Comparison of ENCODE assay signal across 26 mouse cellular contexts in genomic region chr8:124872690-124873089, GRCm38 (mm10). TPM values are rescaled to one million over a fixed set of nuclear protein-coding genes. Genes with fewer than 3 reads are reported as not detected.
DNase-seq lines count a peak whose midpoint lies in the region; ATAC-seq lines count a peak whose summit lies in the region.
"Had no signal": no experiment of that assay in that cellular context is flagged by ENCODE, and none has a peak within 500 bp of the region (broad histone marks: within the 10 kb centered on the region; RNA-seq: fewer than 3 reads in every experiment).

No protein-coding gene starts in this region.

- no peaks in the 10 kb centered on the region for H3K9me3 ChIP-seq in heart, embryonic 11.5 days (replicated peaks; ENCODE audit: control insufficient read depth, low read length)
- no peaks in the 10 kb centered on the region for H3K9me3 ChIP-seq in stomach, embryonic 16.5 days (replicated peaks; ENCODE audit: control insufficient read depth, low read length)
- H3K9me3 ChIP-seq: embryonic facial prominence, embryonic 12.5 days; liver, embryonic 13.5 days; lung, embryonic 15.5 days; megakaryocyte, embryonic 14.5 days; midbrain, embryonic 13.5 days had no signal

- peaks cover 26% of the 10 kb centered on the region for H3K36me3 ChIP-seq in heart, embryonic 11.5 days (ENCODE audit: control insufficient read depth, insufficient read depth, low read length)
- H3K36me3 ChIP-seq in stomach, embryonic 16.5 days (ENCODE audit: control insufficient read depth, insufficient read depth, low read length) = peaks cover 28% of the 10 kb centered on the region

- H3K4me1 ChIP-seq in heart, embryonic 11.5 days (ENCODE audit: control insufficient read depth, insufficient read depth, low read length) = peaks cover 17% of the 10 kb centered on the region
- H3K4me1 ChIP-seq in stomach, embryonic 16.5 days (ENCODE audit: control insufficient read depth, insufficient read depth, low read length) = no peaks in the 10 kb centered on the region
- H3K4me1 ChIP-seq: embryonic facial prominence, embryonic 12.5 days; lung, embryonic 15.5 days; midbrain, embryonic 13.5 days had no signal

- H3K9ac ChIP-seq in heart, embryonic 11.5 days (ENCODE audit: low read depth, low read length) = no peak overlapping the region
- H3K9ac ChIP-seq in stomach, embryonic 16.5 days (ENCODE audit: low read length) = no peak overlapping the region
- H3K9ac ChIP-seq: embryonic facial prominence, embryonic 12.5 days; forebrain, postnatal 0 days; hindbrain, embryonic 14.5 days; liver, embryonic 13.5 days; lung, embryonic 15.5 days; midbrain, embryonic 13.5 days had no signal

- ATAC-seq in heart, embryonic 11.5 days (replicated peaks; ENCODE audit: insufficient number of reproducible peaks, low FRiP score, low TSS enrichment) = no peak
- ATAC-seq in stomach, embryonic 16.5 days (ENCODE audit: insufficient read depth, low FRiP score) = peak; percentile 73
- ATAC-seq: CD4-positive, CD25-positive, alpha-beta regulatory T cell, adult 4 months; forebrain, postnatal 0 days; inflammation-experienced regulatory T-cells, adult 6 months; midbrain, embryonic 13.5 days; Patski had no signal

- H3K27me3 ChIP-seq in heart, embryonic 11.5 days (ENCODE audit: control insufficient read depth, insufficient read depth, low read length) = no peaks in the 10 kb centered on the region
- no peaks in the 10 kb centered on the region for H3K27me3 ChIP-seq in stomach, embryonic 16.5 days (ENCODE audit: control insufficient read depth, insufficient read depth, low read length)
- H3K27me3 ChIP-seq: embryonic facial prominence, embryonic 12.5 days; liver, embryonic 13.5 days; lung, embryonic 15.5 days; megakaryocyte, embryonic 14.5 days; midbrain, embryonic 13.5 days; Patski had no signal

- H3K4me3 ChIP-seq in heart, embryonic 11.5 days (ENCODE audit: low read depth, low read length) = no peak overlapping the region
- no peak overlapping the region for H3K4me3 ChIP-seq in stomach, embryonic 16.5 days (replicated peaks; ENCODE audit: low read length)
- H3K4me3 ChIP-seq: embryonic facial prominence, embryonic 12.5 days; liver, embryonic 13.5 days; lung, embryonic 15.5 days; midbrain, embryonic 13.5 days had no signal

- DNase-seq in heart, postnatal 14 days = no peak
- peak; percentile 17 to 49 for DNase-seq in lung, adult 18-20 months
- no peak for DNase-seq in lung, postnatal 14 days
- DNase-seq in adipocyte (ENCODE audit: low spot score) = peak; percentile 50
- DNase-seq in layer of hippocampus, adult 11-12 months (ENCODE audit: low spot score) = no peak
- no peak for DNase-seq in cerebellum, postnatal 4 days (ENCODE audit: low spot score in 2 of 2)
- DNase-seq: adrenal gland, adult 2 months; cerebellum, adult 11-12 months; cerebellum, postnatal 14 days; forebrain, postnatal 0 days; gastrocnemius, postnatal 25 days; kidney, postnatal 25 days; liver, embryonic 13.5 days; right cerebral cortex, postnatal 25 days; spleen, adult 18-20 months; thymus, postnatal 25 days had no signal

- peak overlapping the region; percentile 35; the same call in 1 of the 2 replicates for H3K27ac ChIP-seq in heart, embryonic 11.5 days (ENCODE audit: low read depth, low read length)
- H3K27ac ChIP-seq in stomach, embryonic 16.5 days (ENCODE audit: low read length) = no peak overlapping the region
- H3K27ac ChIP-seq: embryonic facial prominence, embryonic 12.5 days; hindbrain, embryonic 14.5 days; liver, embryonic 13.5 days; lung, embryonic 15.5 days; midbrain, embryonic 13.5 days had no signal

- WGBS in heart, embryonic 11.5 days (ENCODE audit: insufficient replicate concordance) = 49% methylated on average over 5 of the region's 5 CpGs
- WGBS in stomach, embryonic 16.5 days = 67% methylated on average over 5 of the region's 5 CpGs

- intact Hi-C loops in heart, postnatal 14 days (cut with DNase I) = no loop called here

- H3K4me2 ChIP-seq in heart, embryonic 11.5 days = no peak overlapping the region
- H3K4me2 ChIP-seq in stomach, embryonic 16.5 days (ENCODE audit: low read depth, low read length) = no peak overlapping the region
- H3K4me2 ChIP-seq: embryonic facial prominence, embryonic 12.5 days; hindbrain, embryonic 14.5 days; liver, embryonic 13.5 days; lung, embryonic 15.5 days; midbrain, embryonic 13.5 days had no signal

RNA-seq across cellular contexts. Expression of gene 2810004N23Rik, which starts 9.8 kb away (rescaled TPM):
- 47.9 and 49.7 TPM in 2 replicates for polyA plus RNA-seq in heart, embryonic 11.5 days (2014; fragmentation: Nextera tagmentation; extraction: Ambion mirVana)
- 10 to 100 TPM; 36.4 to 37.8 TPM for total RNA-seq in heart, postnatal 14 days (2021)
- 42.1 TPM in 2 replicates for polyA plus RNA-seq in stomach, embryonic 16.5 days (2015; fragmentation: Nextera tagmentation; extraction: Ambion mirVana)

RNA-seq across cellular contexts. Expression of gene Gnpat, which starts 9.9 kb away (rescaled TPM):
- 95.4 and 113 TPM in 2 replicates for polyA plus RNA-seq in heart, embryonic 11.5 days (2014; fragmentation: Nextera tagmentation; extraction: Ambion mirVana)
- 100 to 1,000 TPM; 148 to 164 TPM for total RNA-seq in heart, postnatal 14 days (2021)
- polyA plus RNA-seq in stomach, embryonic 16.5 days (2015; fragmentation: Nextera tagmentation; extraction: Ambion mirVana) = 86.4 and 90.1 TPM in 2 replicates

RNA-seq across cellular contexts. Expression of gene Exoc8, which starts 24.8 kb away (rescaled TPM):
- 5.4 and 5.9 TPM in 2 replicates for polyA plus RNA-seq in heart, embryonic 11.5 days (2014; fragmentation: Nextera tagmentation; extraction: Ambion mirVana)
- total RNA-seq in heart, postnatal 14 days (2021) = 10 to 100 TPM; 19.7 to 20.2 TPM
- polyA plus RNA-seq in stomach, embryonic 16.5 days (2015; fragmentation: Nextera tagmentation; extraction: Ambion mirVana) = 5.6 and 6.0 TPM in 2 replicates

RNA-seq across cellular contexts. Expression of gene Sprtn, which starts 25.0 kb away (rescaled TPM):
- 7.1 and 8.6 TPM in 2 replicates for polyA plus RNA-seq in heart, embryonic 11.5 days (2014; fragmentation: Nextera tagmentation; extraction: Ambion mirVana)
- 10 to 100 TPM; 14.2 to 15.1 TPM for total RNA-seq in heart, postnatal 14 days (2021)
- polyA plus RNA-seq in stomach, embryonic 16.5 days (2015; fragmentation: Nextera tagmentation; extraction: Ambion mirVana) = 7.3 and 8.3 TPM in 2 replicates

Comparison
In these comparisons a context has a peak if more than half of its experiments do, and no peak if none do; other contexts are left out.
1. DNase-seq: peak in lung, adult 18-20 months (2 of 2) and adipocyte (single experiment); none in heart, postnatal 14 days (0 of 2), lung, postnatal 14 days (single experiment), layer of hippocampus, adult 11-12 months (single experiment) and cerebellum, postnatal 4 days (0 of 2).